Mouse (Mus musculus) liver, adult 2 months (tissue): Measurements from ENCODE around the gene Slc17a9. TPM values are rescaled to one million over a fixed set of nuclear protein-coding genes. Genes with fewer than 3 reads are reported as not detected.
A peak's percentile ranks its signal among the peaks of the same experiment; 100 is the strongest.
"Not testable (repeated sequence)": the region's sequence is repeated elsewhere in the genome, so short reads cannot be mapped to it uniquely, and the experiment has no call there.

ENCODE experiments used
- DNase-seq: peaks from one replicate; pipeline ENCODE4 v3.0.0-alpha.2; 2011; ENCODE audit warnings: low read depth, low spot score; ENCODE audit errors: extremely low read depth
- H3K27ac ChIP-seq: fragments of 200-500 bp; replicated peaks from 2 replicates; pipeline ENCODE4 v1.5.1; 2012; ENCODE audit warnings: low read depth, mild to moderate bottlenecking, control low read depth, inconsistent platforms, low read length; ENCODE audit not compliant: insufficient read depth
- H3K27me3 ChIP-seq: fragments of 200-500 bp; 2 replicates; pipeline ENCODE4 v1.6.1; 2012; ENCODE audit warnings: mild to moderate bottlenecking, moderate library complexity, low read length, inconsistent platforms; ENCODE audit not compliant: control insufficient read depth, insufficient read depth
- H3K36me3 ChIP-seq: fragments of 200-500 bp; 2 replicates; pipeline ENCODE4 v1.6.1; 2012; ENCODE audit warnings: low read length, inconsistent platforms; ENCODE audit not compliant: control insufficient read depth, insufficient read depth
- H3K4me1 ChIP-seq: fragments of 200-500 bp; 2 replicates; pipeline ENCODE4 v1.6.1; 2011; ENCODE audit warnings: low read length; ENCODE audit not compliant: control insufficient read depth, insufficient read depth
- H3K4me3 ChIP-seq: fragments of 200-500 bp; 2 replicates; pipeline ENCODE4 v1.5.1; 2011; ENCODE audit warnings: low read depth, mild to moderate bottlenecking, control low read depth, low read length, moderate library complexity; ENCODE audit not compliant: insufficient read depth
- H3K79me2 ChIP-seq: fragments of 200-500 bp; 2 replicates; pipeline ENCODE4 v1.6.1; 2012; ENCODE audit warnings: inconsistent platforms, mild to moderate bottlenecking, low read length, moderate library complexity; ENCODE audit not compliant: control insufficient read depth, insufficient read depth
- H3K9ac ChIP-seq: fragments of 200-500 bp; 2 replicates; pipeline ENCODE4 v1.6.1; 2012; ENCODE audit warnings: low read depth, mild to moderate bottlenecking, control low read depth, inconsistent platforms, low read length
- CTCF ChIP-seq: fragments of 200-500 bp; IDR thresholded peaks from 2 replicates; pipeline ENCODE4 v1.5.1; 2011; ENCODE audit warnings: low read depth, low read length, control low read depth
- POLR2A ChIP-seq: fragments of 200-500 bp; IDR thresholded peaks from 2 replicates; pipeline ENCODE4 v1.6.1; 2011; ENCODE audit warnings: low read length, control low read depth; ENCODE audit not compliant: insufficient read depth; ENCODE audit errors: extremely low read depth
- WGBS: fragments of 180-500 bp; shearing (Covaris S2); methylation state at CpG from one replicate; pipeline ENCODE4 v1.1.7; 2018; 5-methylcytosine and 5-hydroxymethylcytosine counted together
- polyA plus RNA-seq: library from polyadenylated mRNA; depleted of rRNA; stranded (reverse); fragments of >200 nt; gene quantifications from 2 replicates; pipeline ENCODE4 v1.2.3, GENCODE M21; 2012
- total RNA-seq: library from RNA; depleted of rRNA; stranded (reverse); fragments of >200 nt; gene quantifications from 2 replicates; pipeline ENCODE4 v1.2.3, GENCODE M21; 2014

The Slc17a9 gene
- total and polyA plus RNA-seq, 2 experiments = 3.5 to 10.9 TPM

DNA sequence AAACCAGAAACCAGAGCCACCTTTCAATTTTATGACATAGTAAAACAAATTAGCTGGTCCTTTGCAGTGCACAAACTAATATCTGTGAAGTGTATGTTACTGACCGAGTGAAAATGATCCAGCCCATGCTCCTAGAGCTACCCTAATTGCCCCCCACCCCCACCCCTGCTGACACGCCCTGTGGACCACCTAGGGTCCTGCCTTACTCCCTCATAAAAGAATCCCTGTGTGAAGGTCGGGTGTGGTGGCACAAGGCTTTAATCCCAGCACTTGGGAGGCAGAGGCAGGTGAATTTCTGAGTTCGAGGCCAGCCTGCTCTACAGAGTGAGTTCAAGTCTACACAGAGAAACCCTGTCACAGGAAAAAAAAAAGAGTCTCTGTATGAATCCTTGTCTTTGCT lies 13.5 kb upstream of the Slc17a9 start:
- 75% methylated on average over 4 of the region's 4 CpGs for WGBS
- DNase-seq = no peak
- TF ChIP-seq POLR2A (no peak), CTCF (no peak)
- Histone ChIP-seq H3K27ac (no peak overlapping the region), H3K36me3 (peaks cover 13% of the 10 kb centered on the region), H3K9ac (no peak overlapping the region; the same call in 1 of the 2 replicates), H3K4me1 (peaks cover 10% of the 10 kb centered on the region), H3K4me3 (no peak overlapping the region; the same call in 1 of the 2 replicates), H3K79me2 (peaks cover 26% of the 10 kb centered on the region; the same call in 1 of the 2 replicates), H3K27me3 (no peaks in the 10 kb centered on the region)

DNA sequence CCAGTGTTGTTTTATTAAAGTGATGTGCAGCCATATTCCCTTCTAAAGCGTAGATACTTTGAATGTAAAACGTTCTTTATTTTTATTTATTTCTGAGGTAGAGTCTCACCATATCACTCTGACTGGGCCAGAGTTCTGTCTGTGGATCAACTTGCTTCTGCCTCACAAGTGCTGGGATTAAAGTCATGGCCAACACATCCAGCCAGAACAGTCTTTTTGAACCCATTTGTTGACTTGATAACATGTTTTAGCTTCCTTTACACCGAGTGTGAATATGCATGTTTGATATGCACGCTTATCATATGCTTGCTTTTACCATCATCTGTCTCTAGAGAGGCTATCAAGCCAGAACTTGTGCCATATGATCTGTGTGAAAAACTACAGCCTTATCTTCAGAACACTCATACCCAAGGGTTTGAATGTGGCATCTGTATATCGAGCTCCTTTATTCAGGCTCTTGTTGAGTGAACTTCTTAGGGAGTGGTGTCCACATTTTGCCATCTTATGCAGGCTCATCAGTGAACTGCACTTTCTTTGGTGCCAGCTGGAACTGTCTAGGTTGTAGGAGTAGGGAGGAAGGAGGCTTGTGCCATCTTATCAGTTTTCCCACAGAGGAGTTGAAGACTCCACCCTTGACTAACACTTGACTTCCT lies 12.9 kb upstream of the Slc17a9 start:
- no peak for TF ChIP-seq POLR2A
- TF ChIP-seq CTCF = no peak
- Histone ChIP-seq H3K36me3 (peaks cover 19% of the 10 kb centered on the region), H3K4me3 (no peak overlapping the region), H3K27ac (no peak overlapping the region), H3K4me1 (peaks cover 9% of the 10 kb centered on the region), H3K9ac (no peak overlapping the region), H3K27me3 (no peaks in the 10 kb centered on the region), H3K79me2 (peaks cover 26% of the 10 kb centered on the region; the same call in 1 of the 2 replicates)
- DNase-seq = no peak
- 86% methylated on average over 5 of the region's 5 CpGs for WGBS

DNA sequence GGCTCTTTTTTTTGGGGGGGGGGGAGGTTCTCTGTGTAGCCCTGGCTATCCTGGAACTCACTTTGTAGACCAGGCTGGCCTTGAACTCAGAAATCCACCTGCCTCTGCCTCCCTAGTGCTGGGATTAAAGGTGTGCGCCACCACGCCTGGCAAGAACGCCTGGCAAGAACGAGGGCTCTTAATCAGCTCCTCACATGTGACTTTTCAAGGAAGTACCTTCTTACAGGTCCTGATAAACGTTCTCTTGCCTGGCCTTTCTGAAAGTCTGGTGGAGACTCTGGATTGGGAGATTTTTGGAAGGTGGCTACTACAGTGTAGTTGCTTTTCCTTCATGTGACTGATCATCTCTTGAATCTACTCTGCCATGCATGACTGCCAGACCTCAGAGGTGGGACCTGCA lies 2.3 kb upstream of the Slc17a9 start:
- DNase-seq, H3K27me3 ChIP-seq, H3K4me3 ChIP-seq, H3K27ac ChIP-seq, H3K9ac ChIP-seq, H3K79me2 ChIP-seq: not testable (repeated sequence)
- WGBS = 88% methylated on average over 5 of the region's 5 CpGs
- Histone ChIP-seq H3K4me1 (peaks cover 11% of the 10 kb centered on the region; the same call in 1 of the 2 replicates), H3K36me3 (peaks cover 38% of the 10 kb centered on the region)

DNA sequence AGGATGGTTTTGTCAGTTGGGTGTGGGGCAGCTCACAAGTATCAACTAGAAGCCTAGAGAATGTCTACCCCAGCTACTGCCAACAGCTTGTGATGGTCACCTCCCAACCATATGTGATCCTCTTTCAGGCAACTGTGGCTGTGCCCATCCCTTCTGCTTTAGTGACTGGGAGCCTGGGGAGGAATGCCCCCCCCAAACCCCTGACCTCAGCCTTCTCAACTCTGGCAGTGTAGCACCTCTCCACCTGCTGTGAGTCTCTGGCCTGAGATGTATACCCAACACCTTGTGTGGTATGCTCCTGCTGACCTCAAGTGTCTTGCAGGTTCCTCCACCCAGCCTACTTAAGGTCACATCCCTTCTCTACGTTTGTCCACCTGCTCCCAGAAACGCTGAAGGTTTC lies 1.2 kb upstream of the Slc17a9 start:
- no peak overlapping the region for H3K4me3 ChIP-seq
- DNase-seq = no peak
- H3K36me3 ChIP-seq = peaks cover 32% of the 10 kb centered on the region
- peak overlapping the region; percentile 97 for H3K27ac ChIP-seq
- TF ChIP-seq CTCF (no peak), POLR2A (no peak)
- no peak overlapping the region for H3K9ac ChIP-seq
- peaks cover 11% of the 10 kb centered on the region; the same call in 1 of the 2 replicates for H3K4me1 ChIP-seq
- H3K27me3 ChIP-seq = no peaks in the 10 kb centered on the region
- 70% methylated on average over 2 of the region's 2 CpGs for WGBS
- H3K79me2 ChIP-seq = peaks cover 2% of the 10 kb centered on the region; the same call in 1 of the 2 replicates

- TF ChIP-seq POLR2A = no peak
- no peak for TF ChIP-seq CTCF
- Histone ChIP-seq H3K27me3 (no peaks in the 10 kb centered on the region), H3K36me3 (peaks cover 21% of the 10 kb centered on the region), H3K9ac (peak overlapping the region; percentile 39), H3K4me1 (peaks cover 11% of the 10 kb centered on the region; the same call in 1 of the 2 replicates), H3K79me2 (peaks cover 2% of the 10 kb centered on the region; the same call in 1 of the 2 replicates), H3K4me3 (peak overlapping the region; percentile 48), H3K27ac (peak overlapping the region; percentile 42)
- DNase-seq = no peak
- 2% methylated on average over 6 of the region's 6 CpGs for whole genome bisulfite sequencing
Observed at GRCm38 (mm10) chr2:180725414-180725778, 333 bp downstream of the Slc17a9 start.
